Comparison of ENCODE assay signal across 8 mouse cellular contexts in genomic region chr7:132502445-132502844, GRCm38 (mm10).
DNase-seq lines count a peak whose midpoint lies in the region; TF ChIP-seq lines count a peak whose summit lies in the region.
"Not testable (repeated sequence)": the region's sequence is repeated elsewhere in the genome, so short reads cannot be mapped to it uniquely, and the experiment has no call there.

No protein-coding gene starts in this region.

- not testable (repeated sequence) for TF ChIP-seq EP300 in CH12.LX (IDR thresholded peaks at IDR 0.05; ENCODE audit: low read length); MEL (IDR thresholded peaks at IDR 0.05; ENCODE audit: low read depth in 1 of 2, low read length in 2 of 2)

- H3K4me2 ChIP-seq in CH12.LX (ENCODE audit: insufficient read depth, low read depth, poor library complexity, severe bottlenecking) = not testable (repeated sequence)

- not testable (repeated sequence) for TF ChIP-seq CTCF in CH12.LX (conservative IDR thresholded peaks at IDR 0.05 in 1 of 2, IDR thresholded peaks at IDR 0.05 in 1 of 2; ENCODE audit: low read depth in 2 of 2, low read length in 2 of 2); MEL (IDR thresholded peaks at IDR 0.05 in 2 of 3, conservative IDR thresholded peaks at IDR 0.05 in 1 of 3; ENCODE audit: control insufficient read depth in 1 of 3, insufficient read depth in 1 of 3, low read depth in 2 of 3, low read length in 3 of 3, poor library complexity in 1 of 3, severe bottlenecking in 1 of 3)

- H3K4me3 ChIP-seq in CH12.LX (replicated peaks in 1 of 3; ENCODE audit: low read depth in 2 of 3, low read length in 2 of 3, poor library complexity in 1 of 3); ES-E14 (ENCODE audit: insufficient read depth in 1 of 2, low read depth in 1 of 2, low read length in 2 of 2, poor library complexity in 1 of 2, severe bottlenecking in 1 of 2): not testable (repeated sequence)
- H3K4me3 ChIP-seq in MEL (ENCODE audit: control insufficient read depth in 1 of 2, insufficient read depth in 1 of 2, low read depth in 2 of 2, low read length in 2 of 2) = peak overlapping the region; percentile 7 to 40; a peak in 3 of 4 replicates

- not testable (repeated sequence) for H3K36me3 ChIP-seq in CH12.LX (replicated peaks in 1 of 2; ENCODE audit: control insufficient read depth in 1 of 2, insufficient read depth in 1 of 2, low read length in 1 of 2); ES-E14 (ENCODE audit: control insufficient read depth, insufficient read depth, low read length, poor library complexity, severe bottlenecking); MEL (ENCODE audit: control insufficient read depth in 1 of 2, insufficient read depth in 2 of 2, low read length in 2 of 2)

- peaks cover 94% of the 10 kb centered on the region for H3K27me3 ChIP-seq in CH12.LX (replicated peaks)
- H3K27me3 ChIP-seq in MEL (ENCODE audit: control insufficient read depth in 1 of 2, insufficient read depth in 2 of 2, low read length in 2 of 2) = not testable (repeated sequence)

- H3K9me3 ChIP-seq in CH12.LX (replicated peaks; ENCODE audit: low read length); ES-E14 (ENCODE audit: control insufficient read depth, insufficient read depth, low read depth, low read length); MEL (replicated peaks; ENCODE audit: insufficient read depth, low read length): not testable (repeated sequence)

- H3K79me2 ChIP-seq in CH12.LX (replicated peaks; ENCODE audit: control insufficient read depth, extremely low read depth, insufficient read depth, poor library complexity, severe bottlenecking); MEL (ENCODE audit: control insufficient read depth, insufficient read depth, low read length, poor library complexity): not testable (repeated sequence)

- TF ChIP-seq RAD21 in CH12.LX (IDR thresholded peaks at IDR 0.05; ENCODE audit: low read depth, low read length); MEL (IDR thresholded peaks at IDR 0.05; ENCODE audit: low read depth, low read length): not testable (repeated sequence)

- in situ Hi-C loops in CH12.LX (cut with MboI; ENCODE audit: low pct_ligation_motif_present, low pct_unique_long_range_greater_than_20kb, low sequenced_read_pairs); ES-E14 (cut with MboI; ENCODE audit: low sequenced_read_pairs in 2 of 2, unreplicated experiment in 2 of 2): not testable (repeated sequence)

- DNase-seq in 3T3-L1 (ENCODE audit: low read depth, low spot score) = peak; percentile 22
- peak; percentile 4 for DNase-seq in 416B (ENCODE audit: low read depth)
- DNase-seq in CH12.LX (ENCODE audit: extremely low read depth); ES-E14 (ENCODE audit: low read depth, low spot score): not testable (repeated sequence)
- peak; percentile 33 for DNase-seq in MEL (ENCODE audit: low read depth, low spot score)
- DNase-seq in Muller cell, postnatal 12 days (ENCODE audit: inconsistent ontology term) = peak; percentile 3
- peak; percentile 44 for DNase-seq in embryo, embryonic 10 days (ENCODE audit: low spot score)
- DNase-seq in embryo, embryonic 10.5 days (ENCODE audit: low spot score) = peak; percentile 48

- H3K4me1 ChIP-seq in CH12.LX (ENCODE audit: control insufficient read depth in 1 of 2, insufficient read depth in 2 of 2); ES-E14 (ENCODE audit: control insufficient read depth in 2 of 2, insufficient read depth in 2 of 2, low read length in 2 of 2, poor library complexity in 1 of 2); MEL (ENCODE audit: control insufficient read depth in 1 of 2, insufficient read depth in 2 of 2, low read length in 2 of 2): not testable (repeated sequence)

- not testable (repeated sequence) for TF ChIP-seq POLR2A in CH12.LX (IDR thresholded peaks at IDR 0.05; ENCODE audit: low read depth, low read length); MEL (IDR thresholded peaks at IDR 0.05; ENCODE audit: control insufficient read depth in 1 of 2, insufficient read depth in 1 of 2, low read depth in 1 of 2, low read length in 2 of 2, poor library complexity in 1 of 2)

- dilution Hi-C loops in CH12.LX (cut with MboI; ENCODE audit: extremely low pct_ligation_motif_present, extremely low pct_unique_long_range_greater_than_20kb, low sequenced_read_pairs) = not testable (repeated sequence)

- H3K27ac ChIP-seq in CH12.LX (ENCODE audit: insufficient read depth, low read depth); ES-E14 (ENCODE audit: insufficient read depth, low read depth, low read length, poor library complexity, severe bottlenecking): not testable (repeated sequence)
- peak overlapping the region; percentile 11; the same call in 1 of the 2 replicates for H3K27ac ChIP-seq in MEL (ENCODE audit: control insufficient read depth, low read depth, low read length)

- not testable (repeated sequence) for H3K9ac ChIP-seq in CH12.LX (ENCODE audit: insufficient read depth, low read depth); ES-E14 (ENCODE audit: insufficient read depth, low read depth, low read length, poor library complexity, severe bottlenecking)
- H3K9ac ChIP-seq in MEL (ENCODE audit: control insufficient read depth, low read depth, low read length, poor library complexity, severe bottlenecking) = peak overlapping the region; percentile 20

TF ChIP-seq in CH12.LX, 34 proteins besides CTCF, POLR2A, EP300 and RAD21:
- TF ChIP-seq MAFK (IDR thresholded peaks at IDR 0.05; ENCODE audit: insufficient replicate concordance, low read length) = peak; percentile 79; the same call in 1 of the 2 replicates

TF ChIP-seq in ES-E14, 5 proteins besides CTCF, POLR2A, EP300 and RAD21:
- peak; percentile 78 for TF ChIP-seq MAFK (IDR thresholded peaks at IDR 0.05; ENCODE audit: insufficient read depth, low read depth, low read length)

TF ChIP-seq in MEL, 35 proteins besides CTCF, POLR2A, EP300 and RAD21:
- 0 out of 2 replicates have a peak, but pooled peaks have one; percentile 29 for TF ChIP-seq JUND (IDR thresholded peaks at IDR 0.05; ENCODE audit: low read depth, low read length)
- peak; percentile 95 for TF ChIP-seq MAFK (IDR thresholded peaks at IDR 0.05; ENCODE audit: borderline replicate concordance, low read depth, low read length)
